Mouse (Mus musculus) kidney, postnatal 0 days (tissue): Measurements from ENCODE around the gene Cux1. TPM values are rescaled to one million over a fixed set of nuclear protein-coding genes. Genes with fewer than 3 reads are reported as not detected.

Experiments
- ATAC-seq: fragments of 200-750 bp; cut with Nextera tagmentation; replicated peaks from 2 replicates; pipeline ENCODE4 v1.8.0; 2017; ENCODE audit warnings: low read depth, moderate number of reproducible peaks, moderate TSS enrichment, moderate library complexity; ENCODE audit not compliant: low FRiP score
- DNase-seq: peaks from one replicate; pipeline ENCODE4 v3.0.0-alpha.2; 2016; ENCODE audit warnings: low spot score
- H3K27ac ChIP-seq: fragments of 300-500 bp; sonication (generic); 2 replicates; pipeline ENCODE4 v1.5.1; 2014; ENCODE audit warnings: mild to moderate bottlenecking
- H3K27me3 ChIP-seq: fragments of 300-500 bp; sonication (generic); 2 replicates; pipeline ENCODE4 v1.6.1; 2014; ENCODE audit warnings: low read length, mixed read lengths; ENCODE audit not compliant: insufficient read depth
- H3K36me3 ChIP-seq: fragments of 300-500 bp; sonication (generic); 2 replicates; pipeline ENCODE4 v1.6.1; 2014; ENCODE audit warnings: low read length, mixed read lengths; ENCODE audit not compliant: insufficient read depth
- H3K4me1 ChIP-seq: fragments of 300-500 bp; sonication (generic); replicated peaks from 2 replicates; pipeline ENCODE4 v1.6.1; 2014; ENCODE audit warnings: antibody characterized with exemption, low read length, mixed read lengths; ENCODE audit not compliant: insufficient read depth
- H3K4me2 ChIP-seq: fragments of 300-500 bp; sonication (generic); 2 replicates; pipeline ENCODE4 v1.6.1; 2014; ENCODE audit warnings: mild to moderate bottlenecking, low read length, moderate library complexity, mixed read lengths
- H3K4me3 ChIP-seq: fragments of 300-500 bp; sonication (generic); replicated peaks from 2 replicates; pipeline ENCODE4 v1.5.1; 2014; ENCODE audit warnings: low read depth, low read length
- H3K9ac ChIP-seq: fragments of 300-500 bp; sonication (generic); 2 replicates; pipeline ENCODE4 v1.6.1; 2014; ENCODE audit warnings: low read depth, low read length
- H3K9me3 ChIP-seq: fragments of 300-500 bp; sonication (generic); replicated peaks from 2 replicates; pipeline ENCODE4 v1.6.1; 2016; ENCODE audit warnings: low read length, inconsistent platforms, mixed read lengths
- CTCF ChIP-seq: IDR thresholded peaks from 2 replicates; pipeline ENCODE4 v1.5.1; 2016; ENCODE audit warnings: antibody characterized with exemption, low read depth, mild to moderate bottlenecking, moderate library complexity
- WGBS: fragments of 180-500 bp; shearing (Covaris S2); extraction: QIAGEN DNeasy Blood & Tissue Kit; methylation state at CpG from one replicate; pipeline ENCODE4 v1.1.7; 2014; 5-methylcytosine and 5-hydroxymethylcytosine counted together
- polyA plus RNA-seq: library from polyadenylated mRNA; unstranded; fragments of >200 nt; fragmentation: Nextera tagmentation; extraction: Ambion mirVana; gene quantifications from 2 replicates; pipeline ENCODE4 v1.2.1, GENCODE M21; 2015

The Cux1 gene
- polyA plus RNA-seq, 1 experiment from 2014 or later: 73.4 TPM

DNA sequence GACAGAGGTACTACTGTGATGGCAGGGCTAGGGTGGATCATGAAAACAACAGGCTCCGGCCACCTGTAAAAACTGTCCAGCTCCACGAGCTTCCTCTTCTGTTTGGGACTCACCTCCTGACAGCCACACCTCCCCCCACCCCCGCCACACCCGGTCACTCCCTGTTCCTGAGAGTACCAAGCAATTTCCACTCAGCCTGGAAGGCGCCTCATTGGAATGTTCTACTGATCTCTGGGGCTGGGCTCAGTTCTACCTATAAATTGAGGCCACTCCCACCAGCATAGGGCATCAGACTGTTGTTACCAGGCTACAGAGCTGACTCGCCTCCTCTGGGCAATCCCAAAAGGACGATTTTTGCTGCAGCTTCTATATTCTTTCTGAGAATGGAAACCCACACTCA, 171.0 kb downstream of the Cux1 start:
- 58% methylated on average over 7 of the region's 7 CpGs for WGBS
- DNase-seq (no peak), ATAC-seq (peak; percentile 68; the same call in 1 of the 2 replicates)
- H3K4me3 ChIP-seq: no peak overlapping the region
- H3K9ac ChIP-seq: no peak overlapping the region
- no peak for TF ChIP-seq CTCF
- no peak overlapping the region for H3K4me2 ChIP-seq
- 0 out of 2 replicates have a peak, but pooled peaks cover 7% of the 10 kb centered on the region for H3K36me3 ChIP-seq
- no peaks in the 10 kb centered on the region for H3K9me3 ChIP-seq
- 0 out of 2 replicates have a peak, but pooled peaks cover 7% of the 10 kb centered on the region for H3K4me1 ChIP-seq
- H3K27me3 ChIP-seq: no peaks in the 10 kb centered on the region
- H3K27ac ChIP-seq: 0 out of 2 replicates have a peak overlapping the region, but pooled peaks have one; percentile 28

DNA sequence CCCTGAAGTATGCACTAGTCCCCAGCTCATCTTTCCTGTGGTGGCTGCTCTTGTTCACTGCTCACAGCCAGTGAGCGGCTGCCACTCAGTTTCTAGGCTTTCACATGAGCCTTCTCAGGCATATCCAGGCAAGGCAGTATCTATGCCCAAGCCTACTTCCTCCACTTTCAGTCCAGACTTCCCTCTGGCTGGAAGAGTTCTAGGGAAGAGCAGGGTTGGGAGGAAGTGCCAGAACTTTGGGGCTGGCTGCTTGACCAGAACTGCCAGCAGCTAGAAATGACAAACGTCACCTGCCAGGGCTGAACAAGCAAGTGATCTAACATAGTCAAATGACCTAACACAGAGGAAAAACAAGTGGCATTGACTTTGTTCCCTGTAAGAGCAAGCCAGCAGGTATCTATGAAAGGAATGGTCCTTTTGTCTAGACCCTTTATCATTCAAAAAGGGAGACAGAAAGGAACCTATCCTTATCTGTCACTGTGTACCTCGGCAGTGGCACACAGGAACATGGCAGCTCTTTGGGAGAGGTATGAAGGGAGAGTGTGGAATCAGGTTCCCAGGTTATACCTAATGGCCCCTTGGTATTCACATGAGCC, 171.6 kb downstream of the Cux1 start:
- no peak overlapping the region for H3K4me2 ChIP-seq
- no peaks in the 10 kb centered on the region for H3K27me3 ChIP-seq
- no peak for TF ChIP-seq CTCF
- H3K9ac ChIP-seq: no peak overlapping the region
- no peak overlapping the region for H3K4me3 ChIP-seq
- H3K4me1 ChIP-seq: 0 out of 2 replicates have a peak, but pooled peaks cover 7% of the 10 kb centered on the region
- peak overlapping the region; percentile 28 for H3K27ac ChIP-seq
- no peak for ATAC-seq
- no peak for DNase-seq
- 58% methylated on average over 3 of the region's 3 CpGs for WGBS
- H3K9me3 ChIP-seq: no peaks in the 10 kb centered on the region
- peaks cover 8% of the 10 kb centered on the region; the same call in 1 of the 2 replicates for H3K36me3 ChIP-seq

DNA sequence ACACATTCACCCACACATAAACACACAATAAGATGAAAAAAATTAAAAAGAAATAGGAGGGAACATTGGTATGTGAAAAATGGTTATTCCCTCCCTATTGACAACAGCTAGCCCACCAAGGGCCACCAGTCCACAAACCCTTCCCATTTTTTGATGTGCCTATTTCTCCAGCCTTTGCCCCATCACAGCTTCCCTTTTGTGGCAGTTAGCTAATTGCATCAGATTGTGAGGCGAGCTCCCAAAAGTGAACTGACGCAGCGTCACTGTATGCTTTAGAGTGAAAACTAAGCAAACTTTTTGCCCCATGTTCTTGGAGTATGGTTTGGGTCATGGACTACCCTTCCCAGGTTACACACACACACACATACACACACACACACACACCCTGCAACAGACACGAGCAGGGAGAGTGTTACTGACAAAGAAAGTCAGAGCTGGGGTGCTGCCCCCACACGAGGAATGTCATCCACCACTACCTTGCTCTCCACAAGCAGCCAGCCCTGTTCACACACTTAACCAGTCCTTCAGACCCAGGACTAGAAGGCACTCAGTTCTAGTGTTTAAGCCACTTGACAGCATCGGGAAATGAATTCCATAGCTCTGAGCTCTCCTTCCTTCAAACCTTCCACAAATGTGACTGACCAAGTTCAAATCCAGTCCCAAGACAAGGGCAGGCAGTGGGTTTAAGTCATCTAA, 172.6 kb downstream of the Cux1 start:
- Histone ChIP-seq H3K4me1 (0 out of 2 replicates have a peak, but pooled peaks cover 7% of the 10 kb centered on the region), H3K9me3 (no peaks in the 10 kb centered on the region), H3K4me3 (no peak overlapping the region), H3K36me3 (peaks cover 8% of the 10 kb centered on the region; the same call in 1 of the 2 replicates), H3K4me2 (no peak overlapping the region), H3K9ac (no peak overlapping the region), H3K27me3 (no peaks in the 10 kb centered on the region), H3K27ac (no peak overlapping the region)
- WGBS: 75% methylated on average over 6 of the region's 6 CpGs
- TF ChIP-seq CTCF: no peak
- no peak for DNase-seq
- no peak for ATAC-seq

DNA sequence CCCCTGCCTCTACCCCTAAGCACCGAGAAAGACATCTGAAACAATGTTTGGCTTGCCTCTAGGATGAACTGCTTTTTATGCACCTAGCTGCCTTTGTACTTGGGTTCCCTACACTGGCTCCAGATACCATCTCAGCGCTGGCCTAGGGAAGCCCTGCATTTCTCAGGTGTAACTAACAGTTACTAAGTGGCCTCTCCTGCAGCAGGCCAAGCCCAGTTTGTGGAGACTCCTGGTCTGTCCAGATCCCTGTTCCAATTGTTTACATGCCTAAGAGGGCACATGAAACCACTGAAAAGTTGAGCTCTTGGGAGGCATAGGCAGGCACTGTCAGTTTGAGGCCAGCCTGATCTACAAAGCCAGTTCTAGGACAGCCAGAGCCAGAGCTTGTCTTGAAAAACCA, 173.7 kb downstream of the Cux1 start:
- Histone ChIP-seq H3K4me3 (no peak overlapping the region), H3K4me1 (0 out of 2 replicates have a peak, but pooled peaks cover 7% of the 10 kb centered on the region), H3K27ac (no peak overlapping the region), H3K4me2 (no peak overlapping the region), H3K9ac (no peak overlapping the region), H3K36me3 (peaks cover 8% of the 10 kb centered on the region; the same call in 1 of the 2 replicates), H3K27me3 (no peaks in the 10 kb centered on the region), H3K9me3 (no peaks in the 10 kb centered on the region)
- TF ChIP-seq CTCF: no peak
- DNase-seq (no peak), ATAC-seq (no peak)
- WGBS: 78% methylated on average over 2 of the region's 2 CpGs

DNA sequence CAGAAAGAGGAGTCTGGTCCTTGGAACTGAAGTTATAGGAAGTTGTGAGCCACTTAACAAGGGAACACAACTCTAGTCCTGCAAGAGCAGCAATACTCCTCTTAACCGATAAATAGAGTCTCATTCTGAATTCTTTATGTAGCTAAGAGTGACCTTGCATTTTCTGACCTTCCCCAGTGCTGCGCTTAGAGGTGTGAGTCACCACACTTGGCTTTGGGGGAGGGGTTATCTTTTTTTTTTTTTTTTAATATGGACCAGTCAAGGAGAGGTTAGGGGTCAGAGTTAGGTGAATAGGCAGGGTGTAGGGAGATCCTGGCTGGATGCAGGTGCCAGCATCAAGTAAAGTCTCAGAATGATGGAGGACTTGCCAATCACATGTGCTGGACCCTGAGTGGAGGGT, 180.5 kb downstream of the Cux1 start:
- WGBS: 64% methylated on average over 2 of the region's 2 CpGs

DNA sequence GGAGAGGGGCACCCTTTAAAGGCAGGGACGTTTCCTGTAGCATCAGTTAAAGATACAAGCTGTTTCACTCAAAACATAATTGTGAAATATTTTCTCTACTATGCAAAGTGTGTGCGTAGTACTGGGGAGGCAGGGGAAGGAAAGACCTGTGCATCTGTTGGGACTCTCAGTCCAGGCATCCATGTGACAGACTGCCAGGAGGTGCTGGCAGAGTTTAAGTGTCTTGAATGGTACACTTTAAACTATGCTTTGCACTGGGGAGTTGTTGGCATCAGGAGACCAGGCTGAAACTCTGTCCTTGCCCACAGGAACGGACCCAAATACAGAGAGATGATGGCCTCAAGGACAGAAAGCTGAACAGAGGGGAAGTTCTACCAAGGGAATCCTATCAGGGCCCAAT, 182.1 kb downstream of the Cux1 start:
- H3K4me1 ChIP-seq: no peaks in the 10 kb centered on the region
- no peak for TF ChIP-seq CTCF
- H3K9ac ChIP-seq: no peak overlapping the region
- H3K36me3 ChIP-seq: peaks cover 3% of the 10 kb centered on the region; the same call in 1 of the 2 replicates
- H3K27ac ChIP-seq: no peak overlapping the region
- H3K27me3 ChIP-seq: no peaks in the 10 kb centered on the region
- ATAC-seq (no peak), DNase-seq (no peak)
- H3K4me2 ChIP-seq: no peak overlapping the region
- no peaks in the 10 kb centered on the region for H3K9me3 ChIP-seq
- 82% methylated on average over 3 of the region's 3 CpGs for WGBS
- no peak overlapping the region for H3K4me3 ChIP-seq

More for the DNA sequence above, 180.5 kb downstream of the Cux1 start:
- H3K4me1 ChIP-seq: no peaks in the 10 kb centered on the region
- H3K27me3 ChIP-seq: no peaks in the 10 kb centered on the region
- no peak overlapping the region for H3K4me3 ChIP-seq
- H3K9me3 ChIP-seq: no peaks in the 10 kb centered on the region
- no peak overlapping the region for H3K9ac ChIP-seq
- no peak for DNase-seq
- ATAC-seq: no peak
- no peak overlapping the region for H3K4me2 ChIP-seq
- H3K27ac ChIP-seq: no peak overlapping the region
- peaks cover 7% of the 10 kb centered on the region; the same call in 1 of the 2 replicates for H3K36me3 ChIP-seq
- TF ChIP-seq CTCF: no peak
